Mouse (Mus musculus): ENCODE data around the gene Gm1110. TPM values are rescaled to one million over a fixed set of nuclear protein-coding genes. Genes with fewer than 3 reads are reported as not detected.
"Not testable (repeated sequence)": the region's sequence is repeated elsewhere in the genome, so short reads cannot be mapped to it uniquely, and the experiment has no call there.

Gene Gm1110
- polyA plus RNA-seq (2015; fragmentation: Nextera tagmentation; extraction: Ambion mirVana): not detected in 2 replicates

DNA sequence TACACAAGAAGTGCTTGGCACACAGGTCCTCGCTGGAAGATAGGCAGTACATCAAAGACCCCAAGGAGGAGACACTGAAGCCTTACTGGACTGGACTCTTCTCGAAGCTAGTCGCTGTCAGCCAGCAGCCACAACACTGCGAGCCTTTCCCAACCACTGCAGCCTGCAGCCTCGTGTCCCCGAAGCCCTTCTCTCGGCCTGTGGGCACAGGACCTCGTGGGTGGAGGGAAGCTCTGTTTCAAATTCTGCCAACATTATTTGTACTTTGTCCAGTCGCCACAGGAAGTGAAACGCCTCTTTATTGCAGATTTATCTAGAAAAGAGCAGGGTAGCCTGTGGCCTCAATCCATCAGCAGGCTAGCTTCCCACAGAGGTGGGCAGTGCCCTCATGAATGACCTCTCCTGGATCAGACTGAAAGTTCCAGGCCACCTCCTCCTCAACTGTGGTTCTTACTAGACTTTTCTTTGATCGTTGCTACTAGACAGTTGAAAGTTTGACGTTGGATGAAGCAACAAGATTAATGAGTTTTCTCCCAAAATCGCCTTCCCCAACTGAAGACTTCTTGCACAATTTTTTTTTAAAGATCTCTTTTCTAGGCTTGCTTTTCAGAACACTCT is at the start of gene Gm1110:
Gm1110 (minus strand) TSS at position 203 of the 618 bp plus-strand sequence.
- Histone ChIP-seq H3K9ac (replicated peaks) (no peak within 1 kb of the TSS), H3K4me3 (ENCODE audit: low read depth, low read length) (no peak within 1 kb of the TSS), H3K36me3 (replicated peaks; ENCODE audit: insufficient read depth, low read length) (no peaks in the 10 kb centered on the region), H3K9me3 (ENCODE audit: low read length) (no peaks in the 10 kb centered on the region), H3K4me2 (ENCODE audit: low read depth, low read length) (no peak within 1 kb of the TSS), H3K27ac (ENCODE audit: low read depth) (no peak within 1 kb of the TSS), H3K4me1 (ENCODE audit: insufficient read depth) (no peaks in the 10 kb centered on the region), H3K27me3 (ENCODE audit: insufficient read depth, low read length) (no peaks in the 10 kb centered on the region)
- 58% methylated on average over 13 of the region's 13 CpGs for WGBS (ENCODE audit: insufficient replicate concordance)
- no peak for ATAC-seq
- no peak for TF ChIP-seq EP300 (IDR thresholded peaks at IDR 0.05; ENCODE audit: low read depth)
- TF ChIP-seq CTCF (IDR thresholded peaks at IDR 0.05; ENCODE audit: low read depth): no peak
- DNase-seq: no peak

DNA sequence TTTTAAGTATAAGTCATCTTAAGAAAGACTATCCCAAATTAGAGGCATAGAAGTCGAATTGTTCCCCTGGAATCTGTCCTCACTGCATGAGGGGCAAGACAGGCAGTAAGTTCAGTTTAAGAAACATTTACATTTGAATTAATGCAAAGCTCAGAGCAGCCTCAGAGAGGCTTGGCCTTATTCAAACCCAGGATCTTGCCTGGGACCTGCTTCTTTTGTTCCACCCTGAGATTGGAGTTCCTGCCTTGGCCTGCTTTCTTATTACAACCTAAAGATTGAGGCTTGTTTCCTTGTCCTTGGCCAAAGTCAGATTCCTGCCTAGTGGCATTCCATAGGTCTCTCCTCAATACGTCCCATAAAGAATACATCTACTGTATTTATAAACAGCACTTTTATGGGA is 24.9 kb upstream of the Gm1110 start:
- H3K27me3 ChIP-seq (ENCODE audit: insufficient read depth, low read length): no peaks in the 10 kb centered on the region
- 68% methylated on average over 2 of the region's 2 CpGs for WGBS (ENCODE audit: insufficient replicate concordance)
- no peak overlapping the region for H3K4me2 ChIP-seq (ENCODE audit: low read depth, low read length)
- H3K4me3 ChIP-seq (ENCODE audit: low read depth, low read length): no peak overlapping the region
- no peaks in the 10 kb centered on the region for H3K36me3 ChIP-seq (replicated peaks; ENCODE audit: insufficient read depth, low read length)
- no peak overlapping the region for H3K27ac ChIP-seq (ENCODE audit: low read depth)
- no peaks in the 10 kb centered on the region for H3K9me3 ChIP-seq (ENCODE audit: low read length)
- H3K9ac ChIP-seq (replicated peaks): no peak overlapping the region
- no peaks in the 10 kb centered on the region for H3K4me1 ChIP-seq (ENCODE audit: insufficient read depth)
- DNase-seq (no peak), ATAC-seq (no peak)
- TF ChIP-seq CTCF (IDR thresholded peaks at IDR 0.05; ENCODE audit: low read depth) (no peak), EP300 (IDR thresholded peaks at IDR 0.05; ENCODE audit: low read depth) (no peak)

- H3K9ac ChIP-seq (replicated peaks): no peak overlapping the region
- no peaks in the 10 kb centered on the region for H3K9me3 ChIP-seq (ENCODE audit: low read length)
Observed at GRCm38 (mm10) chr9:26924146-26924545, 1.2 kb upstream of the Gm1110 start.

GRCm38 (mm10) chr9:26919778-26920177 is 3.1 kb downstream of the Gm1110 start:
- ATAC-seq (no peak), DNase-seq (no peak)
- TF ChIP-seq EP300 (IDR thresholded peaks at IDR 0.05; ENCODE audit: low read depth) (no peak), CTCF (IDR thresholded peaks at IDR 0.05; ENCODE audit: low read depth) (no peak)
- Histone ChIP-seq H3K27ac (ENCODE audit: low read depth) (no peak overlapping the region), H3K27me3 (ENCODE audit: insufficient read depth, low read length) (no peaks in the 10 kb centered on the region), H3K4me3 (ENCODE audit: low read depth, low read length) (no peak overlapping the region), H3K9ac (replicated peaks) (no peak overlapping the region), H3K4me2 (ENCODE audit: low read depth, low read length) (no peak overlapping the region), H3K4me1 (ENCODE audit: insufficient read depth) (no peaks in the 10 kb centered on the region), H3K9me3 (ENCODE audit: low read length) (no peaks in the 10 kb centered on the region), H3K36me3 (replicated peaks; ENCODE audit: insufficient read depth, low read length) (no peaks in the 10 kb centered on the region)
- WGBS (ENCODE audit: insufficient replicate concordance): 79% methylated on average over 2 of the region's 2 CpGs

More at GRCm38 (mm10) chr9:26924146-26924545, 1.2 kb upstream of the Gm1110 start:
- H3K4me1 ChIP-seq (ENCODE audit: insufficient read depth): no peaks in the 10 kb centered on the region
- H3K27me3 ChIP-seq (ENCODE audit: insufficient read depth, low read length): no peaks in the 10 kb centered on the region
- H3K36me3 ChIP-seq (replicated peaks; ENCODE audit: insufficient read depth, low read length): no peaks in the 10 kb centered on the region
- no peak overlapping the region for H3K27ac ChIP-seq (ENCODE audit: low read depth)
- no peak for TF ChIP-seq EP300 (IDR thresholded peaks at IDR 0.05; ENCODE audit: low read depth)
- DNase-seq: no peak
- 65% methylated on average over 3 of the region's 3 CpGs for WGBS (ENCODE audit: insufficient replicate concordance)
- no peak overlapping the region for H3K4me2 ChIP-seq (ENCODE audit: low read depth, low read length)
- H3K4me3 ChIP-seq (ENCODE audit: low read depth, low read length): no peak overlapping the region
- ATAC-seq: no peak

DNA sequence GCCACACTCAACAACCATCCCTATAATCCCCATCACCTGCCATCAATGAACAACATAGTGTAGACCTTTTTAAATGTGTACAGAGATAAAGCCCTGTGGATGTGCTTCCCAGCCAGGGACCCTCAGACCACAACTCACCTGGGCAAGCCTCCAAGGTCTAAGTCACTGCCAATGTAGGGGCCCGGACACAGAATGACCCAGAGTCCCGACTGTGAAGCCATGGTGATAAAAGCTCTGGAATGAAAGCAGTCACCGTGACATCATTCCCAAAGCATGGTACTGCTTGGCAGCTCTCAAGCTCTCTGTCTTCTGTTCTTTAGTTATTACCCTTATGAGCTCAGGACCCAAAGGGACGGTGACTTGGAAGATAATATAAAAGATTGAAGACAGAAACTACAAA is 9.8 kb downstream of the Gm1110 start:
- no peaks in the 10 kb centered on the region for H3K4me1 ChIP-seq (ENCODE audit: insufficient read depth)
- no peaks in the 10 kb centered on the region for H3K27me3 ChIP-seq (ENCODE audit: insufficient read depth, low read length)
- no peaks in the 10 kb centered on the region for H3K9me3 ChIP-seq (ENCODE audit: low read length)
- H3K9ac ChIP-seq (replicated peaks): no peak overlapping the region
- ATAC-seq: no peak
- no peak for DNase-seq
- 63% methylated on average over 4 of the region's 4 CpGs for WGBS (ENCODE audit: insufficient replicate concordance)
- H3K36me3 ChIP-seq (replicated peaks; ENCODE audit: insufficient read depth, low read length): no peaks in the 10 kb centered on the region
- no peak overlapping the region for H3K27ac ChIP-seq (ENCODE audit: low read depth)
- TF ChIP-seq EP300 (IDR thresholded peaks at IDR 0.05; ENCODE audit: low read depth) (no peak), CTCF (IDR thresholded peaks at IDR 0.05; ENCODE audit: low read depth) (no peak)
- no peak overlapping the region for H3K4me2 ChIP-seq (ENCODE audit: low read depth, low read length)
- no peak overlapping the region for H3K4me3 ChIP-seq (ENCODE audit: low read depth, low read length)

- no peak for TF ChIP-seq EP300 (IDR thresholded peaks at IDR 0.05; ENCODE audit: low read depth)
- 67% methylated on average over 1 of the region's 1 CpGs for WGBS (ENCODE audit: insufficient replicate concordance)
- H3K4me1 ChIP-seq (ENCODE audit: insufficient read depth): no peaks in the 10 kb centered on the region
- no peak overlapping the region for H3K27ac ChIP-seq (ENCODE audit: low read depth)
- H3K27me3 ChIP-seq (ENCODE audit: insufficient read depth, low read length): no peaks in the 10 kb centered on the region
- no peak overlapping the region for H3K4me3 ChIP-seq (ENCODE audit: low read depth, low read length)
- no peak overlapping the region for H3K9ac ChIP-seq (replicated peaks)
- H3K36me3 ChIP-seq (replicated peaks; ENCODE audit: insufficient read depth, low read length): no peaks in the 10 kb centered on the region
- DNase-seq (no peak), ATAC-seq (no peak)
- no peaks in the 10 kb centered on the region for H3K9me3 ChIP-seq (ENCODE audit: low read length)
- H3K4me2 ChIP-seq (ENCODE audit: low read depth, low read length): no peak overlapping the region
Observed at GRCm38 (mm10) chr9:26911251-26911650, 11.7 kb downstream of the Gm1110 start.

- not testable (repeated sequence) for H3K9ac ChIP-seq (replicated peaks); H3K36me3 ChIP-seq (replicated peaks; ENCODE audit: insufficient read depth, low read length); H3K27ac ChIP-seq (ENCODE audit: low read depth); H3K9me3 ChIP-seq (ENCODE audit: low read length); H3K4me1 ChIP-seq (ENCODE audit: insufficient read depth); DNase-seq; H3K4me2 ChIP-seq (ENCODE audit: low read depth, low read length); H3K27me3 ChIP-seq (ENCODE audit: insufficient read depth, low read length); ATAC-seq; H3K4me3 ChIP-seq (ENCODE audit: low read depth, low read length)
- 74% methylated on average over 7 of the region's 7 CpGs for WGBS (ENCODE audit: insufficient replicate concordance)
Observed at GRCm38 (mm10) chr9:26869856-26870255, 53.1 kb downstream of the Gm1110 start.
